Mouse (Mus musculus) cerebellum, adult 2 months (tissue): Measurements from ENCODE around the gene Pphln1. TPM values are rescaled to one million over a fixed set of nuclear protein-coding genes. Genes with fewer than 3 reads are reported as not detected.

Experiments used
- DNase-seq, 2 experiments: peaks; one replicate each; pipeline ENCODE4 v3.0.0; 2021
- H3K27ac ChIP-seq: fragments of 200-500 bp; 2 replicates; pipeline ENCODE4 v1.5.1; 2012; ENCODE audit warnings: low read length, control low read depth, inconsistent platforms; ENCODE audit not compliant: insufficient read depth
- H3K27me3 ChIP-seq: fragments of 200-500 bp; 2 replicates; pipeline ENCODE4 v1.6.1; 2012; ENCODE audit warnings: inconsistent platforms, mild to moderate bottlenecking, low read length, moderate library complexity; ENCODE audit not compliant: control insufficient read depth, insufficient read depth
- H3K4me1 ChIP-seq: fragments of 200-500 bp; 2 replicates; pipeline ENCODE4 v1.6.1; 2011; ENCODE audit warnings: low read length; ENCODE audit not compliant: control insufficient read depth, insufficient read depth
- H3K4me3 ChIP-seq: fragments of 200-500 bp; replicated peaks from 2 replicates; pipeline ENCODE3; 2011; ENCODE audit warnings: mild to moderate bottlenecking, low read depth, low read length, control low read depth; ENCODE audit not compliant: insufficient read depth
- CTCF ChIP-seq: fragments of 200-500 bp; IDR thresholded peaks from 2 replicates; pipeline ENCODE4 v1.5.1; 2011; ENCODE audit warnings: low read depth, mild to moderate bottlenecking, control low read depth, low read length, moderate library complexity, borderline replicate concordance; ENCODE audit not compliant: insufficient read depth
- POLR2A ChIP-seq: fragments of 200-500 bp; IDR thresholded peaks from 2 replicates; pipeline ENCODE4 v1.6.1; 2011; ENCODE audit warnings: low read length, control low read depth, borderline replicate concordance; ENCODE audit not compliant: insufficient read depth
- WGBS: fragments of 180-500 bp; shearing (Covaris S2); methylation state at CpG from one replicate; pipeline ENCODE4 v1.1.7; 2018; 5-methylcytosine and 5-hydroxymethylcytosine counted together
- polyA plus RNA-seq: library from polyadenylated mRNA; depleted of rRNA; stranded (reverse); fragments of >200 nt; gene quantifications from 2 replicates; pipeline ENCODE4 v1.2.3, GENCODE M21; 2012

Gene Pphln1
- polyA plus RNA-seq, 1 experiment = 28.1 TPM

GRCm38 (mm10) chr15:93379177-93379576 is 19.0 kb upstream of the Pphln1 start:
- Histone ChIP-seq H3K27me3 (no peaks in the 10 kb centered on the region), H3K27ac (no peak overlapping the region), H3K4me1 (no peaks in the 10 kb centered on the region), H3K4me3 (no peak overlapping the region)
- WGBS = 83% methylated on average over 3 of the region's 3 CpGs
- no peak for TF ChIP-seq CTCF
- TF ChIP-seq POLR2A = no peak
- DNase-seq = no peak

DNA sequence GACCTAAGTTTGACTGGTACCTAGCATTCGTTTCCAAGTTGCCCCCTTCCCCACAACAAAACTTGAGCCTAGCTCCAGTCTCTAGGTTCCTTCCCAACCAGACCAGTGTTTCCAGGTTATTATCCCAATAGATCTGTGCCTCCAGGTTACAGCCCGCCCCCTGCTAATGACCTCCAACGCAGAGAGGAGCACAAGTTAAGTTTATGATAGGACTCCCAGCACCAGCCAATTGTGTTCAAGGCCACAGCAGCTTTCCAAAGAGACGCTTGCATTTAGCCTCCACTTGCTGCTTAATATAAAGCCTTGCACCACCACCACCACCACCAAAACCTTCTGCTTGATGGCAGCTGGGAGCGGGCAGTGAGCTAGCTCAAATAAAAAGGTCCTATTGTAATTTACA is 16.8 kb upstream of the Pphln1 start:
- no peak for TF ChIP-seq CTCF
- TF ChIP-seq POLR2A = no peak
- Histone ChIP-seq H3K27ac (no peak overlapping the region), H3K4me3 (no peak overlapping the region), H3K27me3 (no peaks in the 10 kb centered on the region), H3K4me1 (no peaks in the 10 kb centered on the region)
- DNase-seq = no peak
- WGBS = 67% methylated on average over 5 of the region's 5 CpGs

- H3K27ac ChIP-seq = no peak overlapping the region
- H3K4me1 ChIP-seq = 0 out of 2 replicates have a peak, but pooled peaks cover 4% of the 10 kb centered on the region
- DNase-seq = no peak
- H3K27me3 ChIP-seq = no peaks in the 10 kb centered on the region
- TF ChIP-seq POLR2A (no peak), CTCF (no peak)
- peak overlapping the region; percentile 56 for H3K4me3 ChIP-seq
- 2% methylated on average over 11 of the region's 11 CpGs for WGBS
Observed at GRCm38 (mm10) chr15:93397269-93397668, 881 bp upstream of the Pphln1 start.

DNA sequence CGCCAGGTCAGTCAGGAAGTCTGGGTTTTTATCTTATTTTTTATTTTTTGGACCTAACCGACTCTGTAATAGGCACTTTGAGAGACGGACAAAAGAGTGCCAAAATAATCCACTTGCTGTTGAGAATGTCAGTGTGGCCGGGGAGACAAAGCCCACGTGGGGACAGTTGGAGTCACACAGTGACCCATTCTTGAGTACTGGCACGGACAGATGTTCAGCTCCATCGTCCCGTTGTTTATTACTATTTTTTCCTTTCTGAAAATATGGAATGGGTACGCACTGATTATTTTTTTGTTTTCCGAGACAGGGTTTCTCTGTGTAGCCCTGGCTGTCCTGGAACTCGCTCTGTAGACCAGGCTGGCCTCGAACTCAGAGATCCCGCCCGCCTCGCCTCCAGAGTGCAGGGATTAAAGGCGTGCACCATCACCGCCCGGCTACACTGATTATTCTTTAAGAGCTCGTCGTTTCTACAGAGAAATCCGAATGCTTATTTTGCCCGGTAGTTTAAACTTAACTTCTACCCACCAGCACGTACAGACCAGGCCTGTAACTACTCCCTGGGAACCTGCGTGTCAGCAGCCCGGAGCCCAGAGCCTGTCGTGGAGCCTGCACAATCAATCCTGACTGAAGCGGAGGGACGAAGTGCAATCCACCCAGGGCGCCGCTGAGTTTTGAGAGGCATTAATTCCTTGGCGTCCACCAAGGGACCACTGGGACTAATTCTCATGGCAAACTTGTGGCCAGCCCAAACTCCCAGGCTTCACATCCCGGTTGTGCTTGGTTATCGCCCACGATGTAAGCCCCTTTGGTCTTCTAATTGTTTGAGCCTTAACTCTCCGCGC is 770 bp downstream of the Pphln1 start:
- H3K27me3 ChIP-seq = no peaks in the 10 kb centered on the region
- WGBS = 4% methylated on average over 36 of the region's 36 CpGs
- DNase-seq = peak in 1 of 2 experiments; percentile 15
- H3K27ac ChIP-seq = no peak overlapping the region
- 0 out of 2 replicates have a peak, but pooled peaks cover 4% of the 10 kb centered on the region for H3K4me1 ChIP-seq
- TF ChIP-seq POLR2A = no peak
- TF ChIP-seq CTCF = no peak
- H3K4me3 ChIP-seq = peak overlapping the region; percentile 56

- H3K27me3 ChIP-seq = no peaks in the 10 kb centered on the region
- TF ChIP-seq POLR2A (no peak), CTCF (no peak)
- DNase-seq = no peak
- H3K4me3 ChIP-seq = no peak overlapping the region
- 77% methylated on average over 4 of the region's 4 CpGs for WGBS
- 0 out of 2 replicates have a peak, but pooled peaks cover 4% of the 10 kb centered on the region for H3K4me1 ChIP-seq
- no peak overlapping the region for H3K27ac ChIP-seq
Observed at GRCm38 (mm10) chr15:93401446-93401845, 3.3 kb downstream of the Pphln1 start.

DNA sequence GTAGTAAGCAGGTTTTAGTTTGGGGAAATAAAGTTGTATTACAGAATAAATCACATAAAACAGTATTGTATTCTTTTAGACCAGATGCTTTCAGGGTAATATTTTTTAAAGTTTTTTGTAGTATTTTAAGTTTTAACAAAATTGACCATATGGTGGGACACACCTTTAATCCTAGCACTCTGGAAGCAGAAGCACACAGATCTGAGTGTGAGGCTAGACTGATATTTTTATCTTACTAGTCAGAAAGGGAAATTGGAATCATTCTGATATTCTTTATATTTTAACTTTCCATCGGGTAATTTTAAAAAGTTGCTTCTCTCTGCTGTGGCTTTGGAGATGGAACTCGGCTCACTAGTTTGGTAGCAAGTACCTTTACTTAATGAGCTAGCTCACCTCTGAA is 4.6 kb downstream of the Pphln1 start:
- Histone ChIP-seq H3K27me3 (no peaks in the 10 kb centered on the region), H3K4me1 (0 out of 2 replicates have a peak, but pooled peaks cover 4% of the 10 kb centered on the region), H3K27ac (no peak overlapping the region), H3K4me3 (no peak overlapping the region)
- DNase-seq = no peak
- no peak for TF ChIP-seq POLR2A
- TF ChIP-seq CTCF = no peak
- 98% methylated on average over 2 of the region's 2 CpGs for WGBS

- no peaks in the 10 kb centered on the region for H3K4me1 ChIP-seq
- H3K27ac ChIP-seq = no peak overlapping the region
- TF ChIP-seq POLR2A = no peak
- TF ChIP-seq CTCF = no peak
- no peaks in the 10 kb centered on the region for H3K27me3 ChIP-seq
- DNase-seq = no peak
- H3K4me3 ChIP-seq = no peak overlapping the region
Observed at GRCm38 (mm10) chr15:93404849-93405248, 6.7 kb downstream of the Pphln1 start.

DNA sequence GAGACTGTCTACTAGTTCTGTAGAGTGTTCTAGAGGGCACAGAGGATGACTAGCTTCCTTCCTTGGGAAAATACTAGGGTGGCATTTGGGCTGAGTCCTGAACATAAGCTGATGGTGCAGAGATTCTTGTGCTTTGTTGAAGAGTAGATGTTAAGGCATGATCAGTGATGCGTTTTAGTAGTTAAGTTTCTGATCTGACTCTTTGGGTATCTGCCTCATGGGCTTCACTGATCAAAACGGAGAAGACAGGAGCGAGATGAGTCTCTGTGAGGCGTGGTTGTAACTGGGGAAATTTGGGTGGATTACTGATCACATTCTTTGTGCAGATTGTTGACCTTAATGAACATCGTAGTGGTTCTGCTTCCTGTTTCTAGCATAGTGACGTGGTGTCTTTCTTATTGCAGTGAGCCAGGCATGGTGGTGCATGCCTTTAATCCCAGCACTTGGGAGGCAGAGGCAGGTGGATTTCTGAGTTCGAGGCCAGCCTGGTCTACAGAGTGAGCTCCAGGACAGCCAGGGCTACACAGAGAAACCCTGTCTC is 7.4 kb downstream of the Pphln1 start:
- no peaks in the 10 kb centered on the region for H3K4me1 ChIP-seq
- no peak overlapping the region for H3K4me3 ChIP-seq

More for the DNA sequence above, 7.4 kb downstream of the Pphln1 start:
- 95% methylated on average over 7 of the region's 7 CpGs for WGBS
- H3K27me3 ChIP-seq = no peaks in the 10 kb centered on the region
- no peak for DNase-seq
- H3K27ac ChIP-seq = no peak overlapping the region
- TF ChIP-seq POLR2A (no peak), CTCF (no peak)
